Mouse (Mus musculus) lung, postnatal 0 days (tissue): Measurements from ENCODE around the gene Gm3448. TPM values are rescaled to one million over a fixed set of nuclear protein-coding genes. Genes with fewer than 3 reads are reported as not detected.

Experiments
- ATAC-seq: fragments of 200-750 bp; cut with Nextera tagmentation; 2 replicates; pipeline ENCODE4 v1.8.0; 2017; ENCODE audit warnings: moderate library complexity
- DNase-seq: peaks from one replicate; pipeline ENCODE4 v3.0.0-alpha.2; 2016; ENCODE audit warnings: low spot score
- H3K27ac ChIP-seq: fragments of 300-500 bp; sonication (generic); 2 replicates; pipeline ENCODE4 v1.5.1; 2014; ENCODE audit warnings: antibody characterized with exemption, mild to moderate bottlenecking, low read length, mixed read lengths
- H3K27me3 ChIP-seq: fragments of 300-500 bp; sonication (generic); replicated peaks from 2 replicates; pipeline ENCODE4 v1.6.1; 2014; ENCODE audit warnings: low read length, mixed read lengths; ENCODE audit not compliant: insufficient read depth
- H3K36me3 ChIP-seq: fragments of 300-500 bp; sonication (generic); 2 replicates; pipeline ENCODE4 v1.6.1; 2014; ENCODE audit warnings: low read length, mixed read lengths; ENCODE audit not compliant: insufficient read depth
- H3K4me1 ChIP-seq: fragments of 300-500 bp; sonication (generic); 2 replicates; pipeline ENCODE4 v1.6.1; 2014; ENCODE audit warnings: antibody characterized with exemption, low read depth, low read length, mixed read lengths; ENCODE audit not compliant: insufficient read depth
- H3K4me2 ChIP-seq: fragments of 300-500 bp; sonication (generic); replicated peaks from 2 replicates; pipeline ENCODE4 v1.6.1; 2014; ENCODE audit warnings: low read depth, mild to moderate bottlenecking, low read length, moderate library complexity, mixed read lengths
- H3K4me3 ChIP-seq: fragments of 300-500 bp; sonication (generic); 2 replicates; pipeline ENCODE4 v1.5.1; 2014; ENCODE audit warnings: low read depth, low read length
- H3K9ac ChIP-seq: fragments of 300-500 bp; sonication (generic); replicated peaks from 2 replicates; pipeline ENCODE4 v1.6.1; 2014; ENCODE audit warnings: low read depth, mild to moderate bottlenecking
- H3K9me3 ChIP-seq: fragments of 300-500 bp; sonication (generic); 2 replicates; pipeline ENCODE4 v1.6.1; 2016; ENCODE audit warnings: low read length, mixed read lengths
- CTCF ChIP-seq: IDR thresholded peaks from 2 replicates; pipeline ENCODE4 v1.5.1; 2016; ENCODE audit warnings: antibody characterized with exemption, mild to moderate bottlenecking
- EP300 ChIP-seq: IDR thresholded peaks from 2 replicates; pipeline ENCODE4 v1.6.1; 2016; ENCODE audit warnings: antibody characterized with exemption, mild to moderate bottlenecking, control low read depth
- WGBS: fragments of 180-500 bp; shearing (Covaris S2); extraction: QIAGEN DNeasy Blood & Tissue Kit; methylation state at CpG from one replicate; pipeline ENCODE4 v1.1.7; 2014; 5-methylcytosine and 5-hydroxymethylcytosine counted together
- polyA plus RNA-seq: library from polyadenylated mRNA; unstranded; fragments of >200 nt; fragmentation: Nextera tagmentation; extraction: Ambion mirVana; gene quantifications from 2 replicates; pipeline ENCODE4 v1.2.1, GENCODE M21; 2015

Gm3448 gene
- polyA plus RNA-seq, 1 experiment from 2014 or later, result 5.0 TPM

DNA sequence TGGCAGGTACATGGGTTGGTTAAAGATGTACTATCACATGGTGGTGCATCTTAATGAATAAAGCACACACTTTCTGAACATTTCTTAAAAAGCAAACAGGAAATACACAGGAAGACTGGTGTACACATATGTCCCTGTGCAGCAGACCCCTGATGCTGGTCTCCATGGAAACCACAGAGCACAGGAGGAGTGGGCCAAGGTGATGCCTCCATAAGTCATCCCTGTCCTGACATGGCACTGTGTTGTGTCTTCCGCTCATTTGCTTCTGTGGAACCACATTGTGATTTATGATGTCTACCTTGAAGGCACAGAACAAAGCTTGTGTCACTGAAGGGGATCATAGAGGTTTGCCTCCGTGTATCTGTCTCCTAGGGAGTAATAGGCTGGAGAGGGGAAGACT lies 30.9 kb upstream of the Gm3448 start:
- Histone ChIP-seq H3K27me3 (no peaks in the 10 kb centered on the region), H3K36me3 (no peaks in the 10 kb centered on the region), H3K9ac (no peak overlapping the region), H3K27ac (no peak overlapping the region), H3K9me3 (no peaks in the 10 kb centered on the region), H3K4me2 (no peak overlapping the region), H3K4me1 (no peaks in the 10 kb centered on the region), H3K4me3 (no peak overlapping the region)
- WGBS, result 89% methylated on average over 2 of the region's 2 CpGs
- ATAC-seq (no peak), DNase-seq (no peak)
- TF ChIP-seq CTCF (no peak), EP300 (no peak)

DNA sequence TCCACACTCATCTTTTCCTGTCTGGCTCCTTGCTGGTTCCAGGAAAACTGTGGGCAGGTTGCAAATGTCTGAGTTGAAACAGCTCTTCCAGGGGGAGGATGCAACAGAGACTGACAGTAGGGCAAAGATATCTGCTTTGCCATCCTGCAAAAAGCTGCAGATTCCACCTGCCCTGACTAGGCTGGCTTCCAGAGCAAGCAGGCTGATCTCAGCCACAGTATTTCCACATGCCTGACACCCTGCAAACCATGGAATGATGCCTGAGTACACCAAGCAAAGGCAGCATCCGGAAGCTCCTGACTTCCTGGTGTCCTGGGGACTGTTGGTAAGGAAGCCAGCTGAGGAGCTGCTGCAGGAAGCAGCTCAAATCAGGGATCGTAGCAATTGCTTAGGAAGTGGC lies 27.8 kb upstream of the Gm3448 start:
- H3K4me3 ChIP-seq, result no peak overlapping the region
- H3K9ac ChIP-seq, result no peak overlapping the region
- H3K27me3 ChIP-seq, result no peaks in the 10 kb centered on the region
- no peaks in the 10 kb centered on the region for H3K9me3 ChIP-seq
- ATAC-seq (peak; percentile 47; the same call in 1 of the 2 replicates), DNase-seq (peak; percentile 40)
- 41% methylated on average over 2 of the region's 2 CpGs for WGBS
- H3K4me1 ChIP-seq, result no peaks in the 10 kb centered on the region
- TF ChIP-seq CTCF (no peak), EP300 (no peak)
- H3K36me3 ChIP-seq, result 0 out of 2 replicates have a peak, but pooled peaks cover 7% of the 10 kb centered on the region
- no peak overlapping the region for H3K27ac ChIP-seq
- H3K4me2 ChIP-seq, result no peak overlapping the region

DNA sequence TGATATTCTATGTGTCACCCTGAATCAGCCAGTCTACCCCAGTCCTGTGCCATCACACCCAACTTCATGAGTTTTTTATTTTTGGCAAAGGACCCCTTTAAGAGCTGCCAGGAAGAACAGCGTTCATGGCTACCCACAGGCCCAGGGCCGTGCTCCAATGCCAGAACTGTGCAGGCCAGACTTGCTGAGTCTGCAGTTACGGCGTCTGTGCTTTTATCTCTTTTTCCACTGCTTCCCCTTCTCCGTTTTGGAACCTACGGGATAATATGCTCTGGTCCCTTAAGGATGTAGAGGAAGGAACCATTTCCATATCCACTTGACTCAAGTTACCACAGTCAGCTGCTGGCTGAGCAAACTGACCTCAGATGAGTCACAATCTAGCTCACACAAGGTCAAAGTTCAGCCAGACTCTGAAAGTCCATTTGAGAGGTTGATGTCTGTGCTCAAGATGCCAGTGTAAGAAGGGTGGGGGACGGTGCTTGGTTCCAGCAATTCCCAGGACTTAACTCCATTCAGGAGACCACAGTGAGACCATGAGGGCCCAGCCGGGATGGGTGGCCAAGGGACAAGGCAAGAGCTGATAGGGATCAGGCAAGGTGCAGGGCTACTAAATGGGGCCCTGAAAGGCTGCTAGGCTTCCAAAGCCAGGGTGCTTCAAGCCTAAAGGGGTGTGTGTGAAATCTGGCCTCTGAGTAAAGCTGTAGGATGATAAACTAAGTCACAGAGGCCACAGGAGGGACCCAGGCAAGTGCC lies 26.9 kb upstream of the Gm3448 start:
- ATAC-seq (peak; percentile 25; the same call in 1 of the 2 replicates), DNase-seq (peak; percentile 28)
- no peaks in the 10 kb centered on the region for H3K27me3 ChIP-seq
- H3K36me3 ChIP-seq, result 0 out of 2 replicates have a peak, but pooled peaks cover 9% of the 10 kb centered on the region
- H3K9ac ChIP-seq, result no peak overlapping the region
- H3K9me3 ChIP-seq, result no peaks in the 10 kb centered on the region
- no peak overlapping the region for H3K4me3 ChIP-seq
- H3K4me2 ChIP-seq, result no peak overlapping the region
- H3K4me1 ChIP-seq, result no peaks in the 10 kb centered on the region
- H3K27ac ChIP-seq, result no peak overlapping the region
- no peak for TF ChIP-seq EP300
- no peak for TF ChIP-seq CTCF
- 38% methylated on average over 8 of the region's 8 CpGs for WGBS

DNA sequence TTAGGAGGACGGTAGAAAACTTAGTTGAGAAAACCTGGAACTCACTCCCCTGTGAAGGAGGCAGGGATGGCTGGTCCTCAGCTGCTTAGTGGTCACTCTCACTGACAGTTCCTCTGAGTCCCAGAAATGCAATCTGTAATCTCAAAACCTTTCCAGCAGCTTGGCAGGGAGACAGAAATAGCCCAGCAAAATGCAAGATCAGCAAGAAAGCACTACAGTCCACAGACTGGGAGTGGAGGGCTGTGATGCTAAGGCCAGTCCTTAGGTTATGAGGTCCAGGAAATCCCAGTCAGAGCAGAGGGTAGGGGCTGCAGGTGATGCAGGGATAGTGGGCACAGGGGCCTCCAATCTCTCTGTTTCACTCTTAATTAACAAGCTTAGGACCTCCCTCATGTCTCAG lies 25.6 kb upstream of the Gm3448 start:
- no peaks in the 10 kb centered on the region for H3K27me3 ChIP-seq
- H3K4me2 ChIP-seq, result no peak overlapping the region
- H3K9ac ChIP-seq, result no peak overlapping the region
- H3K27ac ChIP-seq, result no peak overlapping the region
- 0 out of 2 replicates have a peak, but pooled peaks cover 14% of the 10 kb centered on the region for H3K36me3 ChIP-seq
- no peaks in the 10 kb centered on the region for H3K9me3 ChIP-seq
- 69% methylated on average over 1 of the region's 1 CpGs for WGBS
- H3K4me1 ChIP-seq, result no peaks in the 10 kb centered on the region
- no peak for ATAC-seq
- DNase-seq, result peak; percentile 14
- H3K4me3 ChIP-seq, result no peak overlapping the region
- TF ChIP-seq CTCF, result no peak
- TF ChIP-seq EP300, result no peak

DNA sequence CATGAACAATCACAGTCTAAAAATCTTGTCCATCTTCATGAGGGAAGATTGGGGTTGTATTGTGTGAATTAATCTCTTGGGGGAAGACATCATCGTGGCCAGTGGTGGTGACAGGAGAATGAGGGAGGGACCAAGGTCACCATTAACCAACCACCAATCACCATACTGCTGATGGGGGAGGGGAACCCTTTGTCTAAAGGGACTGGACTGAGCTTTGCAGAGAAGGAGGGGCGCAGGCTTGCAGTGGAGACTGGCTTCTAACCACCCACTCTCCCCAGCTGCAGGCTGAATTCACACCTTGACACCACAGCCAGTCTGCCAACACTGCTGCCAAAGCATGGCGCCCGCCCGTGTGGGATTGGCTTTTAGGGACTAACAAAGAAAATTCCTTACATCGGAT lies 24.7 kb upstream of the Gm3448 start:
- peak; percentile 26 for DNase-seq
- ATAC-seq, result peak; percentile 33; the same call in 1 of the 2 replicates
- Histone ChIP-seq H3K9ac (no peak overlapping the region), H3K9me3 (no peaks in the 10 kb centered on the region), H3K4me2 (no peak overlapping the region), H3K27me3 (no peaks in the 10 kb centered on the region), H3K4me1 (no peaks in the 10 kb centered on the region), H3K4me3 (no peak overlapping the region), H3K36me3 (0 out of 2 replicates have a peak, but pooled peaks cover 14% of the 10 kb centered on the region), H3K27ac (no peak overlapping the region)
- TF ChIP-seq CTCF (no peak), EP300 (no peak)
- WGBS, result 59% methylated on average over 6 of the region's 6 CpGs

DNA sequence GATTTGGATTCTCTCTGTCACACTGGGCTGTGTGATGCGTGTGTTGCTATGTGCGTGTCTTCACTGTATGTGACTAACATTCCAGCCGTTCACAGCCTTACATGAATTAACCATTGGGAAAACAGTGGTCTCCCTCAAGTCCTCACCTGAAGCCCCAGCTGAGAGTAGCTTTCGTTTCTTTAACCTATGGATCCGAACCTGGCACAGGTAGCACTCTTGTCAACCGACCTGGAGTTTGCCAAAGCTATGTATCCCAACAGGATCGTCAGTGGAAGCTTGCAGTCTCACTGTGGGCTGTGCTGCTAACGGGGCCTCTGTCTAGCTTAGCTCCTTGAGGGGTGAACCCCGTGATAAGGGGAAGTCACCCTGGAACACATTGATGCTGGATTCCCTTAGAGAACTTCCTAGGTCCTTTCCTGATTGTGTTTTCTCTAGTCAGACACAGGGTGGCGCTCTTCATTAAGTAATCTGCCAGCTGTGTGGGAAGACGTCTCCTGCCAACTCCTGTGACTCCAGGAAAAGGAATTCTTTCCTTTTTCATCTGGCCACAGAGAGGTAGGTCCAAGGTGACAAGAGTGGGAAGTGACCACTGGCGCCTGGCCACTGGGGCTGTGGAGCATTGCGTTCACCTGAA lies 24.2 kb upstream of the Gm3448 start:
- no peak overlapping the region for H3K4me3 ChIP-seq
- ATAC-seq, result peak; percentile 81
- H3K4me2 ChIP-seq, result no peak overlapping the region

More for the DNA sequence above, 24.2 kb upstream of the Gm3448 start:
- peak; percentile 90 for DNase-seq
- H3K9ac ChIP-seq, result no peak overlapping the region
- WGBS, result 41% methylated on average over 13 of the region's 13 CpGs
- H3K27me3 ChIP-seq, result no peaks in the 10 kb centered on the region
- no peak overlapping the region for H3K27ac ChIP-seq
- 0 out of 2 replicates have a peak, but pooled peaks cover 14% of the 10 kb centered on the region for H3K36me3 ChIP-seq
- no peaks in the 10 kb centered on the region for H3K4me1 ChIP-seq
- no peaks in the 10 kb centered on the region for H3K9me3 ChIP-seq
- peak; percentile 86 for TF ChIP-seq CTCF
- TF ChIP-seq EP300, result no peak
